Mouse (Mus musculus) MEL (cell line): ENCODE measurements around the gene Secisbp2.

Source experiments
- CTCF ChIP-seq, 3 experiments: IDR thresholded peaks in 2 of 3; conservative IDR thresholded peaks in 1 of 3; 2 replicates each; pipeline ENCODE4 v1.5.1; 2011 to 2012; ENCODE audit warnings: low read length in 3 of 3, low read depth in 2 of 3, mild to moderate bottlenecking in 2 of 3, improper control_type of control experiment in 1 of 3, inconsistent platforms in 1 of 3, mixed read lengths in 1 of 3, moderate library complexity in 1 of 3; ENCODE audit not compliant: control insufficient read depth in 1 of 3, insufficient read depth in 1 of 3, poor library complexity in 1 of 3, severe bottlenecking in 1 of 3
- EP300 ChIP-seq, 2 experiments: IDR thresholded peaks; 2 replicates each; pipeline ENCODE4 v1.6.1; 2011; ENCODE audit warnings: improper control_type of control experiment in 2 of 2, low read length in 2 of 2, low read depth in 1 of 2, mild to moderate bottlenecking in 1 of 2
- HCFC1 ChIP-seq: IDR thresholded peaks from 2 replicates; pipeline ENCODE4 v1.6.1; 2012; ENCODE audit warnings: low read depth, mild to moderate bottlenecking, inconsistent platforms, low read length, improper control_type of control experiment, moderate library complexity
- JUND ChIP-seq: IDR thresholded peaks from 2 replicates; pipeline ENCODE4 v1.6.1; 2011; ENCODE audit warnings: low read depth, mild to moderate bottlenecking, improper control_type of control experiment, low read length
- POLR2A ChIP-seq, 2 experiments: IDR thresholded peaks; 2 replicates each; pipeline ENCODE4 v1.6.1; 2011 to 2012; ENCODE audit warnings: low read length in 2 of 2, mild to moderate bottlenecking in 2 of 2, control low read depth in 1 of 2, improper control_type of control experiment in 1 of 2, low read depth in 1 of 2, moderate library complexity in 1 of 2; ENCODE audit not compliant: control insufficient read depth in 1 of 2, insufficient read depth in 1 of 2, poor library complexity in 1 of 2
- RAD21 ChIP-seq: IDR thresholded peaks from 2 replicates; pipeline ENCODE4 v1.6.1; 2011; ENCODE audit warnings: mild to moderate bottlenecking, low read depth, low read length, improper control_type of control experiment
- USF1 ChIP-seq: IDR thresholded peaks from 2 replicates; pipeline ENCODE4 v1.6.1; 2014; ENCODE audit warnings: low read depth, mild to moderate bottlenecking, inconsistent platforms, low read length, improper control_type of control experiment, moderate library complexity

GRCm38 (mm10) chr13:51602764-51603163, 48.7 kb upstream of the Secisbp2 start:
- TF ChIP-seq RAD21 (no peak), CTCF (IDR thresholded peaks at IDR 0.05 in 2 of 3, conservative IDR thresholded peaks at IDR 0.05 in 1 of 3; ENCODE audit: control insufficient read depth in 1 of 3, insufficient read depth in 1 of 3, low read depth in 2 of 3, low read length in 3 of 3, poor library complexity in 1 of 3, severe bottlenecking in 1 of 3) (no peak), EP300 (IDR thresholded peaks at IDR 0.05; ENCODE audit: low read depth in 1 of 2, low read length in 2 of 2) (no peak), JUND (no peak), POLR2A (IDR thresholded peaks at IDR 0.05; ENCODE audit: control insufficient read depth in 1 of 2, insufficient read depth in 1 of 2, low read depth in 1 of 2, low read length in 2 of 2, poor library complexity in 1 of 2) (no peak), HCFC1 (no peak), USF1 (no peak)
